In genomic region chr6:8209866-8210186, GRCm38 (mm10) we compare ENCODE assay signal across 8 mouse cellular contexts. TPM values are rescaled to one million over a fixed set of nuclear protein-coding genes. Genes with fewer than 3 reads are reported as not detected.
DNase-seq lines count a peak whose midpoint lies in the region; ATAC-seq lines count a peak whose summit lies in the region.

No protein-coding gene starts in this region.

- H3K4me2 ChIP-seq in embryonic facial prominence, embryonic 14.5 days (ENCODE audit: low read depth, low read length), result peak overlapping the region; percentile 57
- peak overlapping the region; percentile 65 for H3K4me2 ChIP-seq in hindbrain, embryonic 15.5 days

- peak overlapping the region; percentile 92 for H3K27ac ChIP-seq in embryonic facial prominence, embryonic 14.5 days (replicated peaks; ENCODE audit: low read depth, low read length)
- peak overlapping the region; percentile 90 for H3K27ac ChIP-seq in hindbrain, embryonic 15.5 days (replicated peaks)
- H3K27ac ChIP-seq in midbrain, embryonic 10.5 days (replicated peaks), result peak overlapping the region; percentile 97

- no peaks in the 10 kb centered on the region for H3K9me3 ChIP-seq in megakaryocyte, embryonic 14.5 days
- H3K9me3 ChIP-seq in embryonic facial prominence, embryonic 14.5 days (ENCODE audit: control insufficient read depth, low read length), result no peaks in the 10 kb centered on the region
- H3K9me3 ChIP-seq in hindbrain, embryonic 15.5 days, result no peaks in the 10 kb centered on the region
- no peaks in the 10 kb centered on the region for H3K9me3 ChIP-seq in midbrain, embryonic 10.5 days (replicated peaks)

- DNase-seq in embryonic facial prominence, embryonic 14.5 days (ENCODE audit: low spot score), result peak; percentile 59
- no peak for DNase-seq in midbrain, embryonic 10.5 days (ENCODE audit: low spot score)
- no peak for DNase-seq in urinary bladder, postnatal 10 days (ENCODE audit: low spot score)
- no peak for DNase-seq in urinary bladder, adult 18-20 months (ENCODE audit: low spot score in 2 of 2)

- H3K4me1 ChIP-seq in megakaryocyte, embryonic 14.5 days, result peaks cover 13% of the 10 kb centered on the region
- peaks cover 10% of the 10 kb centered on the region for H3K4me1 ChIP-seq in embryonic facial prominence, embryonic 14.5 days (ENCODE audit: control insufficient read depth, insufficient read depth, low read length)
- peaks cover 14% of the 10 kb centered on the region for H3K4me1 ChIP-seq in hindbrain, embryonic 15.5 days (replicated peaks)
- H3K4me1 ChIP-seq in midbrain, embryonic 10.5 days, result peaks cover 11% of the 10 kb centered on the region

- H3K27me3 ChIP-seq in megakaryocyte, embryonic 14.5 days (replicated peaks), result no peaks in the 10 kb centered on the region
- no peaks in the 10 kb centered on the region for H3K27me3 ChIP-seq in embryonic facial prominence, embryonic 14.5 days (replicated peaks; ENCODE audit: control insufficient read depth, insufficient read depth, low read length)
- no peaks in the 10 kb centered on the region for H3K27me3 ChIP-seq in hindbrain, embryonic 15.5 days
- H3K27me3 ChIP-seq in midbrain, embryonic 10.5 days (ENCODE audit: low read depth, poor library complexity, severe bottlenecking), result no peaks in the 10 kb centered on the region

- ATAC-seq in megakaryocyte, adult 5-6 weeks (ENCODE audit: poor library complexity, severe bottlenecking), result no peak
- no peak for ATAC-seq in embryonic facial prominence, embryonic 14.5 days (ENCODE audit: low read depth)
- ATAC-seq in hindbrain, embryonic 15.5 days (ENCODE audit: low FRiP score, low read depth), result peak; percentile 6; the same call in 1 of the 2 replicates
- ATAC-seq in frontal cortex, adult (ENCODE audit: low TSS enrichment), result no peak

- WGBS in embryonic facial prominence, embryonic 14.5 days, result 8% methylated on average over 10 of the region's 10 CpGs
- 10% methylated on average over 10 of the region's 10 CpGs for WGBS in hindbrain, embryonic 15.5 days
- WGBS in midbrain, embryonic 10.5 days, result 16% methylated on average over 10 of the region's 10 CpGs

- peak overlapping the region; percentile 95 for H3K4me3 ChIP-seq in megakaryocyte, embryonic 14.5 days (replicated peaks)
- peak overlapping the region; percentile 91 for H3K4me3 ChIP-seq in embryonic facial prominence, embryonic 14.5 days (ENCODE audit: low read depth, low read length)
- peak overlapping the region; percentile 63 for H3K4me3 ChIP-seq in hindbrain, embryonic 15.5 days
- peak overlapping the region; percentile 79 for H3K4me3 ChIP-seq in midbrain, embryonic 10.5 days

- peaks cover 32% of the 10 kb centered on the region for H3K36me3 ChIP-seq in megakaryocyte, embryonic 14.5 days (replicated peaks; ENCODE audit: low read length)
- H3K36me3 ChIP-seq in embryonic facial prominence, embryonic 14.5 days (ENCODE audit: control insufficient read depth, insufficient read depth, low read length), result peaks cover 6% of the 10 kb centered on the region
- H3K36me3 ChIP-seq in hindbrain, embryonic 15.5 days, result peaks cover 7% of the 10 kb centered on the region
- H3K36me3 ChIP-seq in midbrain, embryonic 10.5 days, result peaks cover 18% of the 10 kb centered on the region

- H3K9ac ChIP-seq in embryonic facial prominence, embryonic 14.5 days (ENCODE audit: low read depth, low read length), result peak overlapping the region; percentile 95
- peak overlapping the region; percentile 76 for H3K9ac ChIP-seq in hindbrain, embryonic 15.5 days

RNA-seq across cellular contexts. Expression of gene Mios, which starts 0.8 kb away (rescaled TPM):
- polyA plus RNA-seq in megakaryocyte, embryonic 14.5 days (2012; ENCODE audit: insufficient read depth, low replicate concordance), result 1.00 TPM in 1 of 2 replicates, not detected in the other
- 11.2 and 13.2 TPM in 2 replicates for total RNA-seq in megakaryocyte, adult 5-6 weeks (2015)
- 12.6 and 14.6 TPM in 2 replicates for total RNA-seq in megakaryocyte, adult 5-6 weeks (2017)
- polyA plus RNA-seq in embryonic facial prominence, embryonic 14.5 days (2014; fragmentation: Nextera tagmentation; extraction: Ambion mirVana), result 26.2 and 29.3 TPM in 2 replicates
- polyA plus RNA-seq in hindbrain, embryonic 15.5 days (2015; fragmentation: Nextera tagmentation; extraction: Ambion mirVana), result 22.3 and 22.6 TPM in 2 replicates
- 24.4 and 26.0 TPM in 2 replicates for polyA plus RNA-seq in midbrain, embryonic 10.5 days (2016; fragmentation: Nextera tagmentation; extraction: Ambion mirVana)

RNA-seq across cellular contexts. Expression of gene Col28a1, which starts 17.4 kb away (rescaled TPM):
- not detected in 2 replicates for polyA plus RNA-seq in megakaryocyte, embryonic 14.5 days (2012; ENCODE audit: insufficient read depth, low replicate concordance)
- 0.02 TPM in 1 of 2 replicates, not detected in the other for total RNA-seq in megakaryocyte, adult 5-6 weeks (2015)
- total RNA-seq in megakaryocyte, adult 5-6 weeks (2017), result not detected in 2 replicates
- 1.1 and 1.3 TPM in 2 replicates for polyA plus RNA-seq in embryonic facial prominence, embryonic 14.5 days (2014; fragmentation: Nextera tagmentation; extraction: Ambion mirVana)
- polyA plus RNA-seq in hindbrain, embryonic 15.5 days (2015; fragmentation: Nextera tagmentation; extraction: Ambion mirVana), result 1.2 and 2.8 TPM in 2 replicates
- polyA plus RNA-seq in midbrain, embryonic 10.5 days (2016; fragmentation: Nextera tagmentation; extraction: Ambion mirVana), result not detected in 2 replicates

RNA-seq across cellular contexts. Expression of gene Rpa3, which starts 49.1 kb away (rescaled TPM):
- 3.9 TPM in 1 of 2 replicates, not detected in the other for polyA plus RNA-seq in megakaryocyte, embryonic 14.5 days (2012; ENCODE audit: insufficient read depth, low replicate concordance)
- total RNA-seq in megakaryocyte, adult 5-6 weeks (2015), result 91.2 and 100 TPM in 2 replicates
- total RNA-seq in megakaryocyte, adult 5-6 weeks (2017), result 64.0 and 76.1 TPM in 2 replicates
- polyA plus RNA-seq in embryonic facial prominence, embryonic 14.5 days (2014; fragmentation: Nextera tagmentation; extraction: Ambion mirVana), result 133 and 137 TPM in 2 replicates
- polyA plus RNA-seq in hindbrain, embryonic 15.5 days (2015; fragmentation: Nextera tagmentation; extraction: Ambion mirVana), result 47.7 and 61.1 TPM in 2 replicates
- 179 and 201 TPM in 2 replicates for polyA plus RNA-seq in midbrain, embryonic 10.5 days (2016; fragmentation: Nextera tagmentation; extraction: Ambion mirVana)

RNA-seq across cellular contexts. Expression of gene Umad1, which starts 49.3 kb away (rescaled TPM):
- 9.2 and 14.2 TPM in 2 replicates for polyA plus RNA-seq in megakaryocyte, embryonic 14.5 days (2012; ENCODE audit: insufficient read depth, low replicate concordance)
- 27.2 and 28.5 TPM in 2 replicates for total RNA-seq in megakaryocyte, adult 5-6 weeks (2015)
- total RNA-seq in megakaryocyte, adult 5-6 weeks (2017), result 13.6 and 14.1 TPM in 2 replicates
- 19.1 and 20.0 TPM in 2 replicates for polyA plus RNA-seq in embryonic facial prominence, embryonic 14.5 days (2014; fragmentation: Nextera tagmentation; extraction: Ambion mirVana)
- polyA plus RNA-seq in hindbrain, embryonic 15.5 days (2015; fragmentation: Nextera tagmentation; extraction: Ambion mirVana), result 55.1 and 57.4 TPM in 2 replicates
- polyA plus RNA-seq in midbrain, embryonic 10.5 days (2016; fragmentation: Nextera tagmentation; extraction: Ambion mirVana), result 22.0 and 23.8 TPM in 2 replicates

RNA-seq across cellular contexts. Expression of gene Gm45062, which starts 49.4 kb away (rescaled TPM):
- polyA plus RNA-seq in megakaryocyte, embryonic 14.5 days (2012; ENCODE audit: insufficient read depth, low replicate concordance), result not detected in 2 replicates
- 3.2 and 5.0 TPM in 2 replicates for total RNA-seq in megakaryocyte, adult 5-6 weeks (2015)
- total RNA-seq in megakaryocyte, adult 5-6 weeks (2017), result 8.0 and 9.8 TPM in 2 replicates
- 8.2 and 8.3 TPM in 2 replicates for polyA plus RNA-seq in embryonic facial prominence, embryonic 14.5 days (2014; fragmentation: Nextera tagmentation; extraction: Ambion mirVana)
- 10.7 and 11.1 TPM in 2 replicates for polyA plus RNA-seq in hindbrain, embryonic 15.5 days (2015; fragmentation: Nextera tagmentation; extraction: Ambion mirVana)
- 9.0 and 10.6 TPM in 2 replicates for polyA plus RNA-seq in midbrain, embryonic 10.5 days (2016; fragmentation: Nextera tagmentation; extraction: Ambion mirVana)

Comparison
In these comparisons a context has a peak if more than half of its experiments do, and no peak if none do; other contexts are left out.
1. RNA of gene Mios, which starts 0.8 kb away (polyA plus RNA-seq): 26.2 to 29.3 TPM in embryonic facial prominence, embryonic 14.5 days, 24.4 to 26.0 TPM in midbrain, embryonic 10.5 days and 22.3 to 22.6 TPM in hindbrain, embryonic 15.5 days; 1.00 TPM in megakaryocyte, embryonic 14.5 days; every median in the first group is over 10 times any median in the second.
2. Peak in every context shown above with its lines, with median percentiles within 50 percentile points of each other: H3K4me3 ChIP-seq and H3K27ac ChIP-seq.